Mouse (Mus musculus): ENCODE measurements around the gene Col24a1. TPM values are rescaled to one million over a fixed set of nuclear protein-coding genes. Genes with fewer than 3 reads are reported as not detected.

Col24a1 gene
- total RNA-seq (2015; ENCODE audit: low replicate concordance), result not detected in 2 replicates
- total RNA-seq (2017; ENCODE audit: low replicate concordance), result 0.43 TPM in 1 of 2 replicates, not detected in the other

- ATAC-seq (replicated peaks; ENCODE audit: low FRiP score, poor library complexity, severe bottlenecking), result no peak
Measured at GRCm38 (mm10) chr3:145292337-145293134, at the start of gene Col24a1. Col24a1 (plus strand) TSS chr3:145292472.

GRCm38 (mm10) chr3:145248040-145248439 is 44.2 kb upstream of the Col24a1 start:
- no peak for ATAC-seq (replicated peaks; ENCODE audit: low FRiP score, poor library complexity, severe bottlenecking)

GRCm38 (mm10) chr3:145253066-145253465 is 39.2 kb upstream of the Col24a1 start:
- ATAC-seq (replicated peaks; ENCODE audit: low FRiP score, poor library complexity, severe bottlenecking), result no peak

- ATAC-seq (replicated peaks; ENCODE audit: low FRiP score, poor library complexity, severe bottlenecking), result no peak
Measured at GRCm38 (mm10) chr3:145254764-145255396, 37.4 kb upstream of the Col24a1 start.

GRCm38 (mm10) chr3:145256647-145257046 is 35.6 kb upstream of the Col24a1 start:
- no peak for ATAC-seq (replicated peaks; ENCODE audit: low FRiP score, poor library complexity, severe bottlenecking)

GRCm38 (mm10) chr3:145259678-145260077 is 32.6 kb upstream of the Col24a1 start:
- ATAC-seq (replicated peaks; ENCODE audit: low FRiP score, poor library complexity, severe bottlenecking), result no peak

- no peak for ATAC-seq (replicated peaks; ENCODE audit: low FRiP score, poor library complexity, severe bottlenecking)
Measured at GRCm38 (mm10) chr3:145263131-145263530, 29.1 kb upstream of the Col24a1 start.

- ATAC-seq (replicated peaks; ENCODE audit: low FRiP score, poor library complexity, severe bottlenecking), result no peak
Measured at GRCm38 (mm10) chr3:145268066-145268465, 24.2 kb upstream of the Col24a1 start.

- no peak for ATAC-seq (replicated peaks; ENCODE audit: low FRiP score, poor library complexity, severe bottlenecking)
Measured at GRCm38 (mm10) chr3:145274191-145274590, 18.1 kb upstream of the Col24a1 start.

- ATAC-seq (replicated peaks; ENCODE audit: low FRiP score, poor library complexity, severe bottlenecking), result no peak
Measured at GRCm38 (mm10) chr3:145293207-145293606, 935 bp downstream of the Col24a1 start.

GRCm38 (mm10) chr3:145293623-145294307 is 1.5 kb downstream of the Col24a1 start:
- ATAC-seq (replicated peaks; ENCODE audit: low FRiP score, poor library complexity, severe bottlenecking), result no peak

- no peak for ATAC-seq (replicated peaks; ENCODE audit: low FRiP score, poor library complexity, severe bottlenecking)
Measured at GRCm38 (mm10) chr3:145299980-145300591, 7.8 kb downstream of the Col24a1 start.

GRCm38 (mm10) chr3:145305311-145305710 is 13.0 kb downstream of the Col24a1 start:
- no peak for ATAC-seq (replicated peaks; ENCODE audit: low FRiP score, poor library complexity, severe bottlenecking)

- no peak for ATAC-seq (replicated peaks; ENCODE audit: low FRiP score, poor library complexity, severe bottlenecking)
Measured at GRCm38 (mm10) chr3:145307209-145307608, 14.9 kb downstream of the Col24a1 start.

GRCm38 (mm10) chr3:145320587-145321274 is 28.5 kb downstream of the Col24a1 start:
- no peak for ATAC-seq (replicated peaks; ENCODE audit: low FRiP score, poor library complexity, severe bottlenecking)

- no peak for ATAC-seq (replicated peaks; ENCODE audit: low FRiP score, poor library complexity, severe bottlenecking)
Measured at GRCm38 (mm10) chr3:145325402-145325801, 33.1 kb downstream of the Col24a1 start.

- ATAC-seq (replicated peaks; ENCODE audit: low FRiP score, poor library complexity, severe bottlenecking), result no peak
Measured at GRCm38 (mm10) chr3:145331642-145332041, 39.4 kb downstream of the Col24a1 start.

- ATAC-seq (replicated peaks; ENCODE audit: low FRiP score, poor library complexity, severe bottlenecking), result no peak
Measured at GRCm38 (mm10) chr3:145334046-145334445, 41.8 kb downstream of the Col24a1 start.

GRCm38 (mm10) chr3:145337161-145337560 is 44.9 kb downstream of the Col24a1 start:
- no peak for ATAC-seq (replicated peaks; ENCODE audit: low FRiP score, poor library complexity, severe bottlenecking)

All from erythroblast, adult 5-6 weeks (primary cell).